Comparison of ENCODE assay signal across 26 mouse cellular contexts in genomic region chr1:155606156-155606531, GRCm38 (mm10). TPM values are rescaled to one million over a fixed set of nuclear protein-coding genes. Genes with fewer than 3 reads are reported as not detected.
DNase-seq lines count a peak whose midpoint lies in the region; ATAC-seq and TF ChIP-seq lines count a peak whose summit lies in the region.
"Had no signal": no experiment of that assay in that cellular context is flagged by ENCODE, and none has a peak within 500 bp of the region (broad histone marks: within the 10 kb centered on the region; RNA-seq: fewer than 3 reads in every experiment).

No protein-coding gene starts in this region.

- H3K9me3 ChIP-seq in hindbrain, embryonic 11.5 days (ENCODE audit: control insufficient read depth, low read length) = no peaks in the 10 kb centered on the region
- no peaks in the 10 kb centered on the region for H3K9me3 ChIP-seq in hindbrain, embryonic 10.5 days
- H3K9me3 ChIP-seq in midbrain, embryonic 16.5 days (replicated peaks; ENCODE audit: control insufficient read depth, low read length, poor library complexity, severe bottlenecking) = no peaks in the 10 kb centered on the region
- H3K9me3 ChIP-seq in midbrain, postnatal 0 days (ENCODE audit: low read length) = no peaks in the 10 kb centered on the region
- no peaks in the 10 kb centered on the region for H3K9me3 ChIP-seq in forebrain, postnatal 0 days (ENCODE audit: low read length)
- no peaks in the 10 kb centered on the region for H3K9me3 ChIP-seq in kidney, embryonic 16.5 days (ENCODE audit: low read length)
- H3K9me3 ChIP-seq: embryonic facial prominence, embryonic 12.5 days; heart, embryonic 10.5 days; heart, embryonic 15.5 days had no signal

- no peak overlapping the region for H3K4me3 ChIP-seq in hindbrain, embryonic 11.5 days (ENCODE audit: low read depth, low read length)
- no peak overlapping the region for H3K4me3 ChIP-seq in hindbrain, embryonic 10.5 days
- H3K4me3 ChIP-seq in midbrain, embryonic 16.5 days (ENCODE audit: low read depth, low read length) = no peak overlapping the region
- no peak overlapping the region for H3K4me3 ChIP-seq in midbrain, postnatal 0 days (ENCODE audit: low read depth, low read length)
- no peak overlapping the region for H3K4me3 ChIP-seq in forebrain, postnatal 0 days (ENCODE audit: low read depth, low read length)
- H3K4me3 ChIP-seq in kidney, embryonic 16.5 days (ENCODE audit: low read length) = no peak overlapping the region
- H3K4me3 ChIP-seq: embryonic facial prominence, embryonic 12.5 days; heart, embryonic 10.5 days; heart, embryonic 15.5 days had no signal

- H3K4me2 ChIP-seq in hindbrain, embryonic 11.5 days (replicated peaks; ENCODE audit: low read depth, low read length) = no peak overlapping the region
- H3K4me2 ChIP-seq in midbrain, embryonic 16.5 days (ENCODE audit: low read length) = no peak overlapping the region
- H3K4me2 ChIP-seq in midbrain, postnatal 0 days (ENCODE audit: low read depth, low read length, poor library complexity, severe bottlenecking) = no peak overlapping the region
- H3K4me2 ChIP-seq in forebrain, postnatal 0 days (ENCODE audit: low read depth) = no peak overlapping the region
- H3K4me2 ChIP-seq in kidney, embryonic 16.5 days (replicated peaks; ENCODE audit: low read depth, low read length) = no peak overlapping the region
- H3K4me2 ChIP-seq: embryonic facial prominence, embryonic 12.5 days; heart, embryonic 15.5 days had no signal

- 0 out of 2 replicates have a peak overlapping the region, but pooled peaks have one; percentile 33 for H3K27ac ChIP-seq in hindbrain, embryonic 11.5 days (ENCODE audit: low read depth, low read length)
- no peak overlapping the region for H3K27ac ChIP-seq in hindbrain, embryonic 10.5 days
- H3K27ac ChIP-seq in midbrain, embryonic 16.5 days (ENCODE audit: low read length) = peak overlapping the region; percentile 52
- H3K27ac ChIP-seq in midbrain, postnatal 0 days (ENCODE audit: low read depth, low read length) = no peak overlapping the region
- no peak overlapping the region for H3K27ac ChIP-seq in forebrain, postnatal 0 days (ENCODE audit: low read depth, low read length)
- H3K27ac ChIP-seq in kidney, embryonic 16.5 days (ENCODE audit: low read length) = no peak overlapping the region
- H3K27ac ChIP-seq: embryonic facial prominence, embryonic 12.5 days; heart, embryonic 10.5 days; heart, embryonic 15.5 days; liver, embryonic 14.5 days; macrophage had no signal

- no peaks in the 10 kb centered on the region; the same call in none of the 2 replicates for H3K4me1 ChIP-seq in hindbrain, embryonic 11.5 days (replicated peaks; ENCODE audit: control insufficient read depth, insufficient read depth, low read length)
- H3K4me1 ChIP-seq in hindbrain, embryonic 10.5 days (replicated peaks) = peaks cover 20% of the 10 kb centered on the region
- peaks cover 13% of the 10 kb centered on the region for H3K4me1 ChIP-seq in midbrain, embryonic 16.5 days (ENCODE audit: control insufficient read depth, insufficient read depth, low read length)
- H3K4me1 ChIP-seq in midbrain, postnatal 0 days (ENCODE audit: insufficient read depth, low read length) = peaks cover 7% of the 10 kb centered on the region; the same call in 1 of the 2 replicates
- H3K4me1 ChIP-seq in forebrain, postnatal 0 days (ENCODE audit: insufficient read depth) = no peaks in the 10 kb centered on the region
- H3K4me1 ChIP-seq in kidney, embryonic 16.5 days (ENCODE audit: insufficient read depth, low read length) = no peaks in the 10 kb centered on the region
- H3K4me1 ChIP-seq: heart, embryonic 15.5 days had no signal

- H3K27me3 ChIP-seq in hindbrain, embryonic 11.5 days (ENCODE audit: control insufficient read depth, insufficient read depth, low read length) = no peaks in the 10 kb centered on the region
- H3K27me3 ChIP-seq in hindbrain, embryonic 10.5 days (ENCODE audit: insufficient read depth, poor library complexity, severe bottlenecking) = no peaks in the 10 kb centered on the region; the same call in 1 of the 2 replicates
- no peaks in the 10 kb centered on the region for H3K27me3 ChIP-seq in midbrain, embryonic 16.5 days (ENCODE audit: control insufficient read depth, insufficient read depth, low read depth, low read length)
- H3K27me3 ChIP-seq in midbrain, postnatal 0 days (ENCODE audit: insufficient read depth, low read length) = no peaks in the 10 kb centered on the region
- no peaks in the 10 kb centered on the region for H3K27me3 ChIP-seq in forebrain, postnatal 0 days (ENCODE audit: insufficient read depth, low read length)
- no peaks in the 10 kb centered on the region for H3K27me3 ChIP-seq in kidney, embryonic 16.5 days (ENCODE audit: insufficient read depth, low read length)
- H3K27me3 ChIP-seq: embryonic facial prominence, embryonic 12.5 days; heart, embryonic 15.5 days had no signal

- no peak overlapping the region for H3K9ac ChIP-seq in hindbrain, embryonic 11.5 days (ENCODE audit: low read depth, low read length)
- no peak overlapping the region for H3K9ac ChIP-seq in midbrain, embryonic 16.5 days (ENCODE audit: low read depth, low read length)
- no peak overlapping the region for H3K9ac ChIP-seq in midbrain, postnatal 0 days (replicated peaks; ENCODE audit: low read length, poor library complexity, severe bottlenecking)
- no peak overlapping the region for H3K9ac ChIP-seq in forebrain, postnatal 0 days
- no peak overlapping the region for H3K9ac ChIP-seq in kidney, embryonic 16.5 days (replicated peaks; ENCODE audit: low read length)
- H3K9ac ChIP-seq: embryonic facial prominence, embryonic 12.5 days; heart, embryonic 15.5 days; liver, embryonic 14.5 days had no signal

- TF ChIP-seq CTCF in midbrain, postnatal 0 days (IDR thresholded peaks at IDR 0.05) = no peak
- no peak for TF ChIP-seq CTCF in forebrain, postnatal 0 days (IDR thresholded peaks at IDR 0.05; ENCODE audit: low read depth)

- no peak for DNase-seq in hindbrain, embryonic 11.5 days (ENCODE audit: low spot score)
- DNase-seq in hindbrain, embryonic 10.5 days (ENCODE audit: low spot score) = no peak
- no peak for DNase-seq in midbrain, postnatal 0 days (ENCODE audit: low spot score)
- DNase-seq in forebrain, postnatal 0 days = no peak
- no peak for DNase-seq in spleen, adult 18-20 months
- DNase-seq: adrenal gland, postnatal 14 days; cerebellum, adult 11 months; cerebellum, adult 9-10 months; cerebellum, postnatal 36 days; gastrocnemius, postnatal 25 days; heart, adult 11 months; kidney, postnatal 25 days; liver; lung, adult 2 months; lung, postnatal 10 days; right cerebral cortex, postnatal 14 days; thymus, postnatal 14 days had no signal

- WGBS in hindbrain, embryonic 11.5 days = 71% methylated on average over 8 of the region's 8 CpGs
- 74% methylated on average over 8 of the region's 8 CpGs for WGBS in hindbrain, embryonic 10.5 days
- WGBS in midbrain, embryonic 16.5 days = 49% methylated on average over 8 of the region's 8 CpGs
- 53% methylated on average over 8 of the region's 8 CpGs for WGBS in midbrain, postnatal 0 days
- 23% methylated on average over 8 of the region's 8 CpGs for WGBS in forebrain, postnatal 0 days
- 86% methylated on average over 8 of the region's 8 CpGs for WGBS in kidney, embryonic 16.5 days

- ATAC-seq in hindbrain, embryonic 11.5 days (ENCODE audit: low FRiP score) = peak; percentile 17; the same call in 1 of the 2 replicates
- ATAC-seq in midbrain, embryonic 16.5 days = no peak
- ATAC-seq in midbrain, postnatal 0 days (ENCODE audit: low FRiP score) = no peak
- ATAC-seq in forebrain, postnatal 0 days = peak; percentile 32; the same call in 1 of the 2 replicates
- ATAC-seq in kidney, embryonic 16.5 days (ENCODE audit: low FRiP score, low TSS enrichment) = no peak
- ATAC-seq: CD4-positive, CD25-positive, alpha-beta regulatory T cell, adult 4 months; intestine, postnatal 0 days had no signal

- H3K36me3 ChIP-seq in hindbrain, embryonic 11.5 days (ENCODE audit: control insufficient read depth, insufficient read depth, low read length) = no peaks in the 10 kb centered on the region
- no peaks in the 10 kb centered on the region for H3K36me3 ChIP-seq in hindbrain, embryonic 10.5 days
- no peaks in the 10 kb centered on the region for H3K36me3 ChIP-seq in midbrain, embryonic 16.5 days (ENCODE audit: control insufficient read depth, insufficient read depth, low read length)
- no peaks in the 10 kb centered on the region; the same call in 1 of the 2 replicates for H3K36me3 ChIP-seq in midbrain, postnatal 0 days (ENCODE audit: insufficient read depth, low read length)
- H3K36me3 ChIP-seq in forebrain, postnatal 0 days (ENCODE audit: insufficient read depth) = no peaks in the 10 kb centered on the region
- H3K36me3 ChIP-seq in kidney, embryonic 16.5 days (ENCODE audit: insufficient read depth, low read length) = no peaks in the 10 kb centered on the region
- H3K36me3 ChIP-seq: embryonic facial prominence, embryonic 12.5 days; heart, embryonic 10.5 days; heart, embryonic 15.5 days had no signal

RNA-seq across cellular contexts. Expression of gene Acbd6, which starts 48.2 kb away (rescaled TPM):
- polyA plus RNA-seq in hindbrain, embryonic 11.5 days (2014; fragmentation: Nextera tagmentation; extraction: Ambion mirVana) = 70.9 and 79.9 TPM in 2 replicates
- polyA plus RNA-seq in hindbrain, embryonic 10.5 days (2016; fragmentation: Nextera tagmentation; extraction: Ambion mirVana) = 72.8 and 83.6 TPM in 2 replicates
- 95.7 and 96.0 TPM in 2 replicates for polyA plus RNA-seq in midbrain, embryonic 16.5 days (2015; fragmentation: Nextera tagmentation; extraction: Ambion mirVana)
- 114 and 127 TPM in 2 replicates for total RNA-seq in midbrain, postnatal 0 days (2014; rRNA removed)
- 120 and 128 TPM in 2 replicates for polyA plus RNA-seq in midbrain, postnatal 0 days (2015; fragmentation: Nextera tagmentation; extraction: Ambion mirVana)
- total RNA-seq in forebrain, postnatal 0 days (2014; rRNA removed) = 98.9 and 114 TPM in 2 replicates
- polyA plus RNA-seq in forebrain, postnatal 0 days (2015; fragmentation: Nextera tagmentation; extraction: Ambion mirVana) = 143 and 152 TPM in 2 replicates
- polyA plus RNA-seq in kidney, embryonic 16.5 days (2015; fragmentation: Nextera tagmentation; extraction: Ambion mirVana) = 64.5 and 68.4 TPM in 2 replicates

Comparison
In these comparisons a context has a peak if more than half of its experiments do, and no peak if none do; other contexts are left out.
1. H3K27ac ChIP-seq: peak in hindbrain, embryonic 11.5 days (single experiment) and midbrain, embryonic 16.5 days (single experiment); none in hindbrain, embryonic 10.5 days (single experiment), midbrain, postnatal 0 days (single experiment), forebrain, postnatal 0 days (single experiment) and kidney, embryonic 16.5 days (single experiment).
2. ATAC-seq: peak in hindbrain, embryonic 11.5 days (single experiment) and forebrain, postnatal 0 days (single experiment); none in midbrain, embryonic 16.5 days (single experiment), midbrain, postnatal 0 days (single experiment) and kidney, embryonic 16.5 days (single experiment).